Mouse (Mus musculus): ENCODE measurements around the gene Nup214. TPM values are rescaled to one million over a fixed set of nuclear protein-coding genes. Genes with fewer than 3 reads are reported as not detected.

Nup214 gene
- total RNA-seq, 2 experiments from 2014 or later: 42.4 to 44.5 TPM

- intact Hi-C loops (cut with DNase I): loop anchor here (2.0 kb wide), 1 partner anchor 17 kb away; no protein-coding TSS in a partner anchor
- peak; percentile 54 to 70 for DNase-seq
These were observed 89.4 kb downstream of the Nup214 start for GRCm38 (mm10) chr2:32063451-32064151.

GRCm38 (mm10) chr2:32064913-32065312 is 90.7 kb downstream of the Nup214 start:
- intact Hi-C loops (cut with DNase I): loop anchor here (2.0 kb wide), 1 partner anchor 16 kb away; no protein-coding TSS in a partner anchor
- peak; percentile 58 to 77 for DNase-seq

- intact Hi-C loops (cut with DNase I): loop anchor here (2.0 kb wide), 1 partner anchor 15 kb away; no protein-coding TSS in a partner anchor
- DNase-seq: no peak
These were observed 91.1 kb downstream of the Nup214 start for GRCm38 (mm10) chr2:32065371-32065791.

GRCm38 (mm10) chr2:32066005-32066404 is 91.8 kb downstream of the Nup214 start:
- intact Hi-C loops (cut with DNase I): no loop called here
- peak; percentile 71 to 72 for DNase-seq

GRCm38 (mm10) chr2:32068811-32069607 is 94.8 kb downstream of the Nup214 start:
- intact Hi-C loops (cut with DNase I): no loop called here
- no peak for DNase-seq

- intact Hi-C loops (cut with DNase I): no loop called here
- DNase-seq: no peak
These were observed 96.5 kb downstream of the Nup214 start for GRCm38 (mm10) chr2:32070747-32071146.

GRCm38 (mm10) chr2:32074404-32074803 is 100.2 kb downstream of the Nup214 start:
- intact Hi-C loops (cut with DNase I): no loop called here
- peak; percentile 73 to 84 for DNase-seq

- intact Hi-C loops (cut with DNase I): no loop called here
These were observed 101.1 kb downstream of the Nup214 start for GRCm38 (mm10) chr2:32075368-32075767.

GRCm38 (mm10) chr2:32077744-32078143 is 103.5 kb downstream of the Nup214 start:
- DNase-seq: no peak
- intact Hi-C loops (cut with DNase I): no loop called here

More at GRCm38 (mm10) chr2:32075368-32075767, 101.1 kb downstream of the Nup214 start:
- DNase-seq: no peak

- intact Hi-C loops (cut with DNase I): no loop called here
These were observed 104.3 kb downstream of the Nup214 start for GRCm38 (mm10) chr2:32078522-32078921.

GRCm38 (mm10) chr2:32079191-32079725 is 105.0 kb downstream of the Nup214 start:
- DNase-seq: peak; percentile 42 to 50
- intact Hi-C loops (cut with DNase I): no loop called here

More at GRCm38 (mm10) chr2:32078522-32078921, 104.3 kb downstream of the Nup214 start:
- DNase-seq: peak; percentile 63 to 67

- no peak for DNase-seq
- intact Hi-C loops (cut with DNase I): loop anchor here (2.0 kb wide), 1 partner anchor 16 kb away; no protein-coding TSS in a partner anchor
These were observed 106.4 kb downstream of the Nup214 start for GRCm38 (mm10) chr2:32080681-32081080.

GRCm38 (mm10) chr2:32081296-32081929 is 107.2 kb downstream of the Nup214 start:
- DNase-seq: peak; percentile 41
- intact Hi-C loops (cut with DNase I): loop anchor here (2.0 kb wide), 1 partner anchor 17 kb away; no protein-coding TSS in a partner anchor

- DNase-seq: peak in 1 of 2 experiments; percentile 41
- intact Hi-C loops (cut with DNase I): loop anchor here (2.0 kb wide), 2 partner anchors 43 to 49 kb away; no protein-coding TSS in a partner anchor
These were observed 108.0 kb downstream of the Nup214 start for GRCm38 (mm10) chr2:32082229-32082628.

GRCm38 (mm10) chr2:32083159-32084011 is 109.1 kb downstream of the Nup214 start:
- peak; percentile 71 to 75 for DNase-seq
- intact Hi-C loops (cut with DNase I): loop anchor here (2.0 kb wide), 2 partner anchors 45 to 47 kb away; no protein-coding TSS in a partner anchor

GRCm38 (mm10) chr2:32084111-32084871 is 110.1 kb downstream of the Nup214 start, which contains the start of gene Fam78a:
Gene Fam78a (minus strand): TSS chr2:32084857.
- DNase-seq: peak; percentile 51 to 59

GRCm38 (mm10) chr2:32084872-32085199 is 110.6 kb downstream of the Nup214 start:
- intact Hi-C loops (cut with DNase I): no loop called here
- peak in 1 of 2 experiments; percentile 39 for DNase-seq

More at GRCm38 (mm10) chr2:32084111-32084871, 110.1 kb downstream of the Nup214 start, which contains the start of gene Fam78a:
- intact Hi-C loops (cut with DNase I): no loop called here

GRCm38 (mm10) chr2:32085231-32085630 is 111.0 kb downstream of the Nup214 start:
- intact Hi-C loops (cut with DNase I): no loop called here
- DNase-seq: no peak

GRCm38 (mm10) chr2:32087606-32088005 is 113.4 kb downstream of the Nup214 start:
- intact Hi-C loops (cut with DNase I): no loop called here
- no peak for DNase-seq

Measured in heart, postnatal 10 days (tissue).